Mouse (Mus musculus) myocyte (in vitro differentiated cells): ENCODE results near the gene Nif3l1. TPM values are rescaled to one million over a fixed set of nuclear protein-coding genes. Genes with fewer than 3 reads are reported as not detected.

Experiments
- H3K27me3 ChIP-seq: one replicate; pipeline ENCODE4 v1.6.1; 2011; ENCODE audit not compliant: control insufficient read depth, insufficient read depth, insufficient read length
- H3K36me3 ChIP-seq: one replicate; pipeline ENCODE4 v1.6.1; 2011; ENCODE audit not compliant: control insufficient read depth, insufficient read depth
- H3K4me2 ChIP-seq: one replicate; pipeline ENCODE4 v1.6.1; 2011; ENCODE audit warnings: low read depth, control low read depth
- H3K4me3 ChIP-seq: one replicate; pipeline ENCODE4 v1.5.1; 2011; ENCODE audit warnings: mild to moderate bottlenecking, control low read depth, moderate library complexity
- H3K79me2 ChIP-seq: one replicate; pipeline ENCODE4 v1.6.1; 2011; ENCODE audit not compliant: control insufficient read depth, insufficient read depth
- H3ac ChIP-seq: one replicate; pipeline ENCODE4 v1.6.1; 2011; ENCODE audit not compliant: control insufficient read depth, insufficient read length
- CEBPB ChIP-seq: IDR thresholded peaks from 2 replicates; pipeline ENCODE4 v1.6.1; 2011; ENCODE audit warnings: mild to moderate bottlenecking, moderate library complexity; ENCODE audit not compliant: poor library complexity, insufficient read depth, severe bottlenecking
- E2F4 ChIP-seq: IDR thresholded peaks from one replicate; pipeline ENCODE4 v1.6.1; 2011; ENCODE audit warnings: mild to moderate bottlenecking, control low read depth, moderate library complexity; ENCODE audit not compliant: insufficient read depth
- MAX ChIP-seq: IDR thresholded peaks from one replicate; pipeline ENCODE4 v1.6.1; 2011; ENCODE audit warnings: low read depth, mild to moderate bottlenecking, control low read depth
- MYOD1 ChIP-seq, 3 experiments: IDR thresholded peaks; one replicate each; pipeline ENCODE4 v1.6.1; 2011; ENCODE audit warnings: control low read depth in 2 of 3, low read depth in 2 of 3, mild to moderate bottlenecking in 2 of 3, moderate library complexity in 1 of 3; ENCODE audit not compliant: insufficient read length in 2 of 3, control insufficient read depth in 1 of 3
- MYOG ChIP-seq, 3 experiments: IDR thresholded peaks; one replicate each; pipeline ENCODE4 v1.6.1; 2011; ENCODE audit warnings: control low read depth in 2 of 3, low read depth in 2 of 3, mild to moderate bottlenecking in 2 of 3; ENCODE audit not compliant: insufficient read length in 2 of 3, control insufficient read depth in 1 of 3, insufficient read depth in 1 of 3
- POLR2A ChIP-seq: IDR thresholded peaks from one replicate; pipeline ENCODE4 v1.6.1; 2011; ENCODE audit warnings: low read depth, mild to moderate bottlenecking, control low read depth, moderate library complexity; ENCODE audit not compliant: insufficient read length
- POLR2AphosphoS2 ChIP-seq: IDR thresholded peaks from one replicate; pipeline ENCODE4 v1.6.1; 2011; ENCODE audit warnings: low read depth, control low read depth; ENCODE audit not compliant: insufficient read length
- REST ChIP-seq: IDR thresholded peaks from one replicate; pipeline ENCODE4 v1.6.1; 2011; ENCODE audit warnings: mild to moderate bottlenecking, control low read depth, moderate library complexity; ENCODE audit not compliant: insufficient read depth, insufficient read length
- SRF ChIP-seq: IDR thresholded peaks from one replicate; pipeline ENCODE4 v1.6.1; 2011; ENCODE audit warnings: low read depth; ENCODE audit not compliant: control insufficient read depth, insufficient read length
- TCF12 ChIP-seq: IDR thresholded peaks from one replicate; pipeline ENCODE4 v1.6.1; 2011; ENCODE audit warnings: mild to moderate bottlenecking, control low read depth; ENCODE audit not compliant: poor library complexity, insufficient read depth, severe bottlenecking
- TCF3 ChIP-seq: IDR thresholded peaks from one replicate; pipeline ENCODE4 v1.6.1; 2011; ENCODE audit warnings: low read depth, control low read depth; ENCODE audit not compliant: insufficient read length
- USF1 ChIP-seq: IDR thresholded peaks from one replicate; pipeline ENCODE4 v1.6.1; 2011; ENCODE audit warnings: low read depth, mild to moderate bottlenecking, control low read depth, moderate library complexity
- polyA plus RNA-seq: library from polyadenylated mRNA; unstranded; fragments of >200 nt; fragmentation: generic; extraction: Trizol; gene quantifications from one replicate; pipeline ENCODE4 v1.2.1, GENCODE M21; 2012; ENCODE audit warnings: missing spikeins

Nif3l1 gene
- polyA plus RNA-seq, 1 experiment = 30.0 TPM

GRCm38 (mm10) chr1:58497678-58498077, 52.7 kb downstream of the Nif3l1 start:
- Histone ChIP-seq H3K4me2 (no peak overlapping the region), H3K4me3 (no peak overlapping the region), H3K79me2 (peaks cover 14% of the 10 kb centered on the region), H3K36me3 (peaks cover 56% of the 10 kb centered on the region), H3K27me3 (no peaks in the 10 kb centered on the region), H3ac (no peak overlapping the region)
- TF ChIP-seq E2F4 (no peak), MYOD1 (IDR thresholded peaks at IDR 0.05; ENCODE audit: control insufficient read depth in 1 of 3, insufficient read length in 2 of 3, low read depth in 2 of 3) (no peak), TCF3 (no peak), TCF12 (no peak), REST (no peak), CEBPB (no peak), POLR2A (no peak), USF1 (no peak), POLR2AphosphoS2 (no peak), MYOG (IDR thresholded peaks at IDR 0.05; ENCODE audit: control insufficient read depth in 1 of 3, insufficient read depth in 1 of 3, insufficient read length in 2 of 3, low read depth in 2 of 3) (no peak), SRF (no peak)

GRCm38 (mm10) chr1:58498758-58499157, 53.8 kb downstream of the Nif3l1 start:
- TF ChIP-seq TCF3 (no peak), MAX (no peak), USF1 (no peak), MYOD1 (IDR thresholded peaks at IDR 0.05; ENCODE audit: control insufficient read depth in 1 of 3, insufficient read length in 2 of 3, low read depth in 2 of 3) (no peak), MYOG (IDR thresholded peaks at IDR 0.05; ENCODE audit: control insufficient read depth in 1 of 3, insufficient read depth in 1 of 3, insufficient read length in 2 of 3, low read depth in 2 of 3) (no peak), CEBPB (no peak), SRF (no peak), E2F4 (no peak), POLR2AphosphoS2 (no peak), REST (no peak), TCF12 (no peak), POLR2A (no peak)
- Histone ChIP-seq H3K36me3 (peaks cover 51% of the 10 kb centered on the region), H3ac (no peak overlapping the region)

GRCm38 (mm10) chr1:58503134-58503533, 58.2 kb downstream of the Nif3l1 start:
- Histone ChIP-seq H3K4me3 (peak overlapping the region; percentile 60), H3K4me2 (peak overlapping the region; percentile 90), H3K36me3 (peaks cover 19% of the 10 kb centered on the region), H3ac (no peak overlapping the region), H3K79me2 (peaks cover 39% of the 10 kb centered on the region), H3K27me3 (no peaks in the 10 kb centered on the region)
- no peak for TF ChIP-seq USF1
- no peak for TF ChIP-seq MYOG (IDR thresholded peaks at IDR 0.05; ENCODE audit: control insufficient read depth in 1 of 3, insufficient read depth in 1 of 3, insufficient read length in 2 of 3, low read depth in 2 of 3)
- TF ChIP-seq MAX = no peak

More at GRCm38 (mm10) chr1:58498758-58499157, 53.8 kb downstream of the Nif3l1 start:
- Histone ChIP-seq H3K4me2 (no peak overlapping the region), H3K4me3 (no peak overlapping the region), H3K79me2 (peaks cover 25% of the 10 kb centered on the region), H3K27me3 (no peaks in the 10 kb centered on the region)

GRCm38 (mm10) chr1:58503793-58504370, 58.9 kb downstream of the Nif3l1 start:
- Histone ChIP-seq H3K79me2 (peaks cover 39% of the 10 kb centered on the region), H3ac (peak overlapping the region; percentile 63), H3K36me3 (peaks cover 12% of the 10 kb centered on the region), H3K4me2 (peak overlapping the region; percentile 90), H3K27me3 (no peaks in the 10 kb centered on the region), H3K4me3 (peak overlapping the region; percentile 60)
- TF ChIP-seq POLR2AphosphoS2 (no peak), MYOD1 (IDR thresholded peaks at IDR 0.05; ENCODE audit: control insufficient read depth in 1 of 3, insufficient read length in 2 of 3, low read depth in 2 of 3) (no peak), E2F4 (no peak), MYOG (IDR thresholded peaks at IDR 0.05; ENCODE audit: control insufficient read depth in 1 of 3, insufficient read depth in 1 of 3, insufficient read length in 2 of 3, low read depth in 2 of 3) (no peak), SRF (no peak), CEBPB (no peak), REST (no peak), MAX (no peak), USF1 (no peak), POLR2A (no peak), TCF3 (no peak), TCF12 (no peak)

GRCm38 (mm10) chr1:58504577-58505254, 59.8 kb downstream of the Nif3l1 start, which contains the start of gene Orc2:
Orc2 (minus strand) TSS chr1:58505109.
- Histone ChIP-seq H3K36me3 (peaks cover 4% of the 10 kb centered on the region), H3K27me3 (no peaks in the 10 kb centered on the region), H3K79me2 (peaks cover 39% of the 10 kb centered on the region), H3K4me2 (peak within 1 kb of the TSS; percentile 90), H3ac (peak within 1 kb of the TSS; percentile 63), H3K4me3 (peak within 1 kb of the TSS; percentile 60)
- peak; percentile 48 for TF ChIP-seq E2F4
- TF ChIP-seq MYOG (IDR thresholded peaks at IDR 0.05; ENCODE audit: control insufficient read depth in 1 of 3, insufficient read depth in 1 of 3, insufficient read length in 2 of 3, low read depth in 2 of 3) = peak in 1 of 3 experiments; percentile 5
- TF ChIP-seq SRF = no peak
- no peak for TF ChIP-seq REST
- peak; percentile 58 for TF ChIP-seq POLR2AphosphoS2
- no peak for TF ChIP-seq TCF12
- no peak for TF ChIP-seq CEBPB
- TF ChIP-seq POLR2A = peak; percentile 82
- TF ChIP-seq MYOD1 (IDR thresholded peaks at IDR 0.05; ENCODE audit: control insufficient read depth in 1 of 3, insufficient read length in 2 of 3, low read depth in 2 of 3) = peak in 1 of 3 experiments; percentile 14
